Comparison of ENCODE assay signal across 10 mouse cellular contexts in genomic region chrX:97327891-97328290, GRCm38 (mm10).
"Had no signal": no experiment of that assay in that cellular context is flagged by ENCODE, and none has a peak within 500 bp of the region (broad histone marks: within the 10 kb centered on the region; RNA-seq: fewer than 3 reads in every experiment).

No protein-coding gene starts in this region.

- H3K9ac ChIP-seq: liver, embryonic 14.5 days; midbrain, embryonic 13.5 days had no signal

- H3K9me3 ChIP-seq: midbrain, embryonic 13.5 days had no signal

- H3K27ac ChIP-seq: left cerebral cortex, adult 2 months; liver, embryonic 14.5 days; midbrain, embryonic 13.5 days; stomach, postnatal 0 days had no signal

- ATAC-seq: lung, postnatal 0 days; midbrain, embryonic 13.5 days had no signal

- H3K4me3 ChIP-seq: left cerebral cortex, adult 2 months; midbrain, embryonic 13.5 days had no signal

- DNase-seq: kidney, postnatal 14 days; liver; lung, adult 2 months; lung, postnatal 36 days; right cerebral cortex, postnatal 25 days had no signal

- H3K27me3 ChIP-seq: midbrain, embryonic 13.5 days had no signal

- H3K36me3 ChIP-seq: midbrain, embryonic 13.5 days had no signal

- H3K4me2 ChIP-seq: midbrain, embryonic 13.5 days had no signal

- H3K4me1 ChIP-seq: midbrain, embryonic 13.5 days had no signal
